Mouse (Mus musculus): Measurements from ENCODE around the gene Cep350. TPM values are rescaled to one million over a fixed set of nuclear protein-coding genes. Genes with fewer than 3 reads are reported as not detected.

Cep350 gene
- total RNA-seq, 2 experiments from 2014 or later = 41.6 to 51.8 TPM

DNA sequence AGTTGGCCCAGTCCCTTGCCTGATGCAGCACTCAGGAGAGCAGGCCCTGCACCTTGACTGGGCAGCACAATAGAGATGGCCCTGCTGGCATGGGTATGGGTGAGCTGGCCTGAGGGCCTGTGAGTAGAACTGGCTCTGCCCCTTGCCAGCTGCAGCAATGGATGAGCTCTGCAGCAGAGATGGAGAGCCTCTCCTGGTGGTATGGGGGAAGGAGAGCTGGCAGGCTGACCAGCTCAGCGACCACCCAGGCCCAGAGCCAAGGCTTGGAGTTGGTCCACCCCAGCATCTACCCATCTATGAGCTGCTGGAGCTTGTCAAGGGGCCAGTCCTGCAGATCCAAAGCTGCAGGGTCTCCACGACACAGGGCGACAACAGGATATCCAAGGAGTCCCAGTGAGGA is 69.5 kb downstream of the Cep350 start:
- ATAC-seq (replicated peaks; ENCODE audit: low FRiP score, low TSS enrichment, poor library complexity, severe bottlenecking) = no peak

DNA sequence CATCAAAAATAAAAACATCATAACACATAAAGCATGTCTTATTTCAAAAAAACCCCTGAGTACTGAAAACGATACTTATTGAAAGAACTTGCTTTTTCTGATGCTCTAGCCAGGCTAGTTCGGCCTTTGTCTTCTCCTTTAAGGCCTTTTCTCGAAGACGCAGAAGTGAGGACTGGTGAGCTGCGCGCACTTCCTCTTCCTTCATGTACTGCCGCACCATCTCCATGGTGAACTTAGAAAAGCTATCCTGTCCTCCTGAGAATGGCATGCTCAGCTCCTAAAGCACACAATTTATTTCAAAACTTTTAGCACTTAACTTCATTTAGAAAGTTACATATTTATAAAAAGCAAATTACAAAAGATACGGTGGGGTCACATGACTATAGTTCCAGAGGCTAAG is 71.7 kb downstream of the Cep350 start:
- ATAC-seq (replicated peaks; ENCODE audit: low FRiP score, low TSS enrichment, poor library complexity, severe bottlenecking) = no peak

- ATAC-seq (replicated peaks; ENCODE audit: low FRiP score, low TSS enrichment, poor library complexity, severe bottlenecking) = peak; percentile 83
Observed at GRCm38 (mm10) chr1:155894382-155894781, 78.7 kb downstream of the Cep350 start.

DNA sequence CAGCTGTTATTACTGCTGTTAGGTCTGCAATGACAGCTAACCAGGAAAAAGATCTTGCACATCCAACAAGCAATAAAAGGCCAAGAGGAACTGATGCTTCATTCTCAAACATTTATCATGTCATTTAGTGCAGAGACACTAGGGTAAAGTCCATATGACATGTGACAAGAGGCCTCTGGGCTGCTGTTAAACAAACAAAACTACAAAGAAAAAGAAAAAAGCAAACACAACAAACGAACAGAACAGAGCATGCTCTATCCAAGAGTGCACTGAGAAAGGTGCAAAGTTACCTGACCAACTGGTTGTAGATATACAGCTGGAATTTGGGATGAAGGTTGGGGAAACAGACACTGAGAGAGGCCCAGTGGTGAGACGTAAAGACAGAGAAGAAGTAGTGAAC is 86.2 kb downstream of the Cep350 start:
- no peak for ATAC-seq (replicated peaks; ENCODE audit: low FRiP score, low TSS enrichment, poor library complexity, severe bottlenecking)

DNA sequence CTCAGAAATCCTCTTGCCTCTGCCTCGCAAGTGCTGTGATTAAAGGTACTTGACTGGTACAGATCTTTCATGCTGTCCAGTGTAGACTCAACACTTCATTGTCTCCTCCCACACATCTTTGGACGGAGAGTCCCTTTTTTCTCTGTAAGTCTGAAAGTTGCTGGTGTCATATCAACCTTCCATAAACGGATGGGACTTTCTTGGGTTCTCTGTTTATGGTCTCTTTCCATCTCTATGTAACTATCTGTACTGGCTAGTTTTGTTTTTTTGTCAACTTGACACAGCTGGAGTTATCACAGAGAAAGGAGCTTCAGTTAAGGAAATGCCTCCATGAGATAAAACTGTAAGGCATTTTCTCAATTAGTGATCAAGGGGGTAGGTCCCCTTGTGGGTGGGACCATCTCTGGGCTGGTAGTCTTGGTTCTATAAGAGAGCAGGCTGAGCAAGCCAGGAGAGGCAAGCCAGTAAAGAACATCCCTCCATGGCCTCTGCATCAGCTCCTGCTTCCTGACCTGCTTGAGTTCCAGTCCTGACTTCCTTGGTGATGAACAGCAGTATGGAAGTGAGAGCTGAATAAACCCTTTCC is 90.3 kb downstream of the Cep350 start:
- ATAC-seq (replicated peaks; ENCODE audit: low FRiP score, low TSS enrichment, poor library complexity, severe bottlenecking) = peak; percentile 96

DNA sequence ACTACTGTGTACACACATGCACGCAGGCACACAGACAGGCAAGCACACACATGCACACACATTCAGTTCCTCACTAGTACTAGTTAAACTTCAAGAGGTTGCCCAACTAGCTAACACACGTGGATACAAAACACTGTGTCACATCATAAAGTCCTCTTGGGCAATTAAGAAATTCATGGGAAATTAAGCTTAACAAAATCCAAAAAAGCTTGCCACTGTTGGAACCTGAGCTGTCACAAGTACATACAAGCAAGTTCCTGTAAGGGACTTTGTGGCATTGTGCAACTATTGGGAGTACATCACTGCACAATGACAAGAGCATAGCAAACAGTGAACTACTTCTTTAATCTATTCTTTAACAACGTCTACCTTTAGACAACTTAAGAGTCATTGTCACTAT is 93.5 kb downstream of the Cep350 start:
- no peak for ATAC-seq (replicated peaks; ENCODE audit: low FRiP score, low TSS enrichment, poor library complexity, severe bottlenecking)

DNA sequence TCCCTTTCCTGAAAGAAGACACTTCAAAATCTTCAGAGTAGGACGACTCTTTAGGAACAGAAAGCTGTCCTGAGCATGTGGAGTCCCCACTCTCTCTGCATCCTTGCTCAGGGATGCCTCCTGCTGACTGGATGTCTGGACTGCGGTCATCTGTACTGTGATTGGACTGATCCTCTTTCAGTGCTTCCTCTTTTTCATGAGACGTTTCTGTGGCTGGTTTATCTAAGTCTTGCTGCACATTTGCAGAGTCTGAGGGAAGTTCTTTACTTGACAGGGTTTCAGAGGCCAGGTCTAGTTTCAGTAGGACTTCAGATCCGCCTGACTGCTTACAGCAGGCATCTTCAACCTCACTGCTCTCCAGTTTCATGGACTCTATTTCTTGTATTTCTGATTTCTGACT is 110.1 kb downstream of the Cep350 start:
- ATAC-seq (replicated peaks; ENCODE audit: low FRiP score, low TSS enrichment, poor library complexity, severe bottlenecking) = 0 out of 2 replicates have a peak, but pooled peaks have one; percentile 62

- no peak for ATAC-seq (replicated peaks; ENCODE audit: low FRiP score, low TSS enrichment, poor library complexity, severe bottlenecking)
Observed at GRCm38 (mm10) chr1:155854926-155855702, 117.9 kb downstream of the Cep350 start.

GRCm38 (mm10) chr1:155853009-155853408 is 120.0 kb downstream of the Cep350 start:
- ATAC-seq (replicated peaks; ENCODE audit: low FRiP score, low TSS enrichment, poor library complexity, severe bottlenecking) = peak; percentile 90

DNA sequence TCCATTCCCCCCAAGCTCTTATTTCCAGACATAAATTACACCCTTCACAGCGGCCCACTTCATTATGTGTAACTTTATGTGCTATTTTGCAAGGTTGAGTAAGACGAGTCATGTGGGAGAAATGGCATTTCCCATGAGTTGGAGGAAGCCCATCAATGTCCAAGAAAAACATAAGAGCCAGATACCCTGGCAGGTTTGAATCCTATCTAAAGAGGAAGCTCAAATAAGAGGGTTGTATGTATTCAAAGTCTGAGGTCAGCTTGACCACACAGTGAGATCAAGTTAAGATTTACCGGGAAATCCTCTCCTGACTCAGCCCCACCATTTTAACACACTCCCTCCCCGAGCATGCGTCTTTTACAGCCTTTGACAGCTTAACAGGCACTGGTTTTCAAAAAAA is 128.8 kb downstream of the Cep350 start:
- no peak for ATAC-seq (replicated peaks; ENCODE audit: low FRiP score, low TSS enrichment, poor library complexity, severe bottlenecking)

GRCm38 (mm10) chr1:155843538-155843937 is 129.5 kb downstream of the Cep350 start:
- ATAC-seq (replicated peaks; ENCODE audit: low FRiP score, low TSS enrichment, poor library complexity, severe bottlenecking) = no peak

DNA sequence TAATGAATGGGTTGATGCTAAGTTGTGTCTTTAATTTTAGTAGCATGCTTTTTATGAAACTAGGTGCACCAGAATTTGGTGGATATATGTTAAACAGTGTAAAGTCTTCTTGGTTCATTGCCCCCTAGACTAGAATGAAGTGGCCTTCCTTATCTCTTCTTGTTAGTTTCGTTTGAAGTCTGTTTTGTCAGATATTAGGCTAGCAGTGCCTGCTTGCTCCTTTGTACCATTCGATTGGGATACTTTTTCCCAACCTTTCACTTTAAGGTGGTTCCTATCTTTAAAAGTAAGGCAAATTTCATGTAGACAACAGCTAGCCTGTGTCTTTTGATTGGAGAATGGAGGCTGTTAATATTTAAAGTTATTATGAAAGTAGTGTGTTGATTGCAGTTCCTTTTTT is 137.4 kb downstream of the Cep350 start:
- ATAC-seq (replicated peaks; ENCODE audit: low FRiP score, low TSS enrichment, poor library complexity, severe bottlenecking) = peak; percentile 55

GRCm38 (mm10) chr1:155833610-155834009 is 139.4 kb downstream of the Cep350 start:
- ATAC-seq (replicated peaks; ENCODE audit: low FRiP score, low TSS enrichment, poor library complexity, severe bottlenecking) = no peak

- ATAC-seq (replicated peaks; ENCODE audit: low FRiP score, low TSS enrichment, poor library complexity, severe bottlenecking) = no peak
Observed at GRCm38 (mm10) chr1:155831958-155832357, 141.1 kb downstream of the Cep350 start.

DNA sequence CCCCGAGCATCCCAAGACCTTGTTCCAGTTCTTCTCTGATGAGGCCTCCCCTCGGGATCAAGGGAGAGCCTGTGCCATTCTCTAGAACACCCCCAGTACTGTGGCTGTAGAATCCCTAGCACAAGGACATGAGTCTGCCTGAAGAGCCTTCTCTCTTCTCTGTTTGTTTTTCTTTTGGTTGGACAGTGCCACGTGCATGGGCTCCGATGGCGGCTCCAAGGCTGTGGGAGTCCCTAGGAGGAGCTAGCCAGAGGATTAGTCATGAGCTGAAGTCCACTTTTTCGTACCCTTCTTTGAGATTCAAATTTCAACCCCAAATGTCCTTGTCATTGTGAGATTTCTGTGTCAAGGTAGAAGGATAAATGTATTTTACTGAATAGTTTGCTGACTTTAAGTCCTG is 142.2 kb downstream of the Cep350 start:
- ATAC-seq (replicated peaks; ENCODE audit: low FRiP score, low TSS enrichment, poor library complexity, severe bottlenecking) = no peak

DNA sequence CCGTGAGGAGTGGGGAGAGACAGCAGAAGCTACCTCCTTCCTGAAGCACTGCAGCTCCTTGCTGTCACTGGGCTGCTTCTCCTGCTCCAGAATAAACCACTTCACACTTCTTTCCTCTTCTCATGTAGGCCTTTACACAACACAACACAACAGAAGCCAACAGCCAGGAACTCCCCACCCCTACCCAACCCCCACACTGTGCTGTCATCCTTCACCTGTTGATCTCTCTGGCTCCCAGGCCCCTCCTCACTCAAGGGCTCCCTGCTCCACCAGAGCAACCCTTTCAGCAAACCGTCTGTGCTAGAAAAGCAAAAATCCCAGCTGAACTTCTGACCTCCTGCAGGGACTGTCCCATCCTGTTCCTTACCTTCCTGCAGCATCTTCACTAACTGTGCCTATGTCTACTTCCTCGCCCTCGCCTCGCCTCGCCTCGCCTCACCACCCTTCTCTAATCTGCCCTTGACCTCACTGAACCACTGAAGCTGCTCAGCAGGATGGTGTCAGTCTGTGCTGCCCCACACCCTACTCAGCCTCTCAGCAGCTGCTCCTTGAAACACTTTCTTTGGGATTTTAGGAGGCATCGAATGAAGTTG is 145.3 kb downstream of the Cep350 start:
- ATAC-seq (replicated peaks; ENCODE audit: low FRiP score, low TSS enrichment, poor library complexity, severe bottlenecking) = no peak

- no peak for ATAC-seq (replicated peaks; ENCODE audit: low FRiP score, low TSS enrichment, poor library complexity, severe bottlenecking)
Observed at GRCm38 (mm10) chr1:155826803-155827395, 146.2 kb downstream of the Cep350 start.

- no peak for ATAC-seq (replicated peaks; ENCODE audit: low FRiP score, low TSS enrichment, poor library complexity, severe bottlenecking)
Observed at GRCm38 (mm10) chr1:155825940-155826716, 146.9 kb downstream of the Cep350 start.

DNA sequence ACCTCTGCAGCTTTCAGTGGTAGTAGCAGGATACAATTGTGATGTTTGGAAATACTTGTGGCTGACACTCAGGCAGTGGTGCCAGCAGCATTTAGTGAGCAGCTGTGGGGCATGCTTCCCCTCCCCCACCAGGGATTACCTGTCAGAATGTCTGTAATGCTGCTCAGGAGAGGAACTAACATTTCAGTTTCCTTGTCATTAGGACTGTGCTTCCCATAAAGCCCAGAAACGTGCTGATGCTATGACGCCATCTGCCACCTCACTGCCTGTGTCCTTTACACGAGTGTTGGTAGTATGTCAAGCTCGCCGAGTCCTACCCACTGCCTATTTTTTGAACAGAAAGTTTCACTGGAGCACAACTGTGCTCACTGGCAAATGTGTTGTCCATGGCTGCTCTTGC is 152.4 kb downstream of the Cep350 start:
- no peak for ATAC-seq (replicated peaks; ENCODE audit: low FRiP score, low TSS enrichment, poor library complexity, severe bottlenecking)

GRCm38 (mm10) chr1:155816167-155816566 is 156.9 kb downstream of the Cep350 start:
- no peak for ATAC-seq (replicated peaks; ENCODE audit: low FRiP score, low TSS enrichment, poor library complexity, severe bottlenecking)
